Mouse (Mus musculus): ENCODE data around the gene Ccdc85a. TPM values are rescaled to one million over a fixed set of nuclear protein-coding genes. Genes with fewer than 3 reads are reported as not detected.

Gene Ccdc85a
- polyA plus RNA-seq (2015; fragmentation: Nextera tagmentation; extraction: Ambion mirVana): 3.4 and 3.7 TPM in 2 replicates

DNA sequence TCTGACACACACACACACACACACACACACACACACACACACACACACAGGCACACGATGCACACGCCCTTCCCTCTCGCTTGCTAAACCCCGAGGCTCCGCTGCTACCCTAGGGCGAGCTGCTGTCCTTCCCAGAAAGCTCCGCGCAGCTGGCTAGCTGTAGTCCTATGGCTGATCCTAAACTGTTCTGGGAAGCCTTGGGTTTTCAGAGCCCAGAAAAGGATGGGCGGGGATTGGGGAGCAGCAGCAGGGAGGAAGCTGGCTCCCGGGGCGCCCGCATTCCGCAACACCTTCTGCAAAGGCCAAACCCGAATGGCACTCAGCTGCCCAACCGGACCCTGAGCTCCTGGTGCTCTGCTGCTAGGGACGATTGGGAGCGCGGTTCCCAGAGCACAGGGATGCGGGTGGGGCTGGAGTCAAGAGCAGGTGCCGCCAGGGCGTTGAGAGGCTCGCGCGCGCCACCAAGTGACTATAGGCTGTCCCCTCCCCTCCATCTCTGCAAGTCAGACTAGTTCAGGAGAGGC is at the start of gene Ccdc85a:
Ccdc85a (minus strand) TSS at position 414 of the 524 bp plus-strand sequence.
- H3K27ac ChIP-seq: peak within 1 kb of the TSS; percentile 39; the same call in 1 of the 2 replicates
- under 1% methylated on average over 24 of the region's 25 CpGs for WGBS

DNA sequence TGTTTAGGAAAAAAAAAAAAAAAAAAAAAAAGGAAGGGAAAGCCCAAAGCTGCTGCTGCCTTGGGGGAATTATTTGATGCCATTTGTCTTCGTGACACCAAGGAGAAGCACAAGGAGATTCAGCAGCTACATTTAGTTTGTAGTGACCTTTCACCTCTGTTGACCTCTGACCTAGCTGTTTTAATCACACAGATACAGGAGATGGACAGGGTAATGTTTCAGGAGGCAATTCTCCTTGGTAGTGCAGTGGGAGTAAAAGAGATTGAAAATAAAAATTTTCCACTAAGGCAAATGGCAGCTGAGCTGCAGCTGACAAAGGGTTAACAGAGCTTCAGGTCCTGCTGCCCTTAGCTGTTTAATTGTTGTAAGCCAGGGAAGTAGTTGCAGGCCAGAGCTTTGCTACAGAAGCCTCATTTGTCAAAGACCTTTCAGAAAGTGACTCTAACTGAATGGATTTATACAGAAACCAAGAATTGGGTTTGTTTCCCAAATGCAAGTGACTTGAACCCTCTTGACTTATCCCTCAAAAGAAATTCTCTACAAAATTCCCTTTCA is 49.5 kb upstream of the Ccdc85a start:
- Histone ChIP-seq H3K27me3 (no peaks in the 10 kb centered on the region), H3K4me2 (replicated peaks) (no peak overlapping the region), H3K27ac (no peak overlapping the region), H3K36me3 (no peaks in the 10 kb centered on the region), H3K4me3 (no peak overlapping the region), H3K9ac (no peak overlapping the region), H3K9me3 (no peaks in the 10 kb centered on the region), H3K4me1 (no peaks in the 10 kb centered on the region)
- no peak for ATAC-seq (ENCODE audit: low FRiP score, low read depth)
- 32% methylated on average over 1 of the region's 1 CpGs for WGBS

More for the DNA sequence above, at the start of gene Ccdc85a:
- Histone ChIP-seq H3K4me2 (replicated peaks) (peak within 1 kb of the TSS; percentile 97), H3K4me1 (peaks cover 13% of the 10 kb centered on the region), H3K4me3 (peak within 1 kb of the TSS; percentile 56), H3K36me3 (no peaks in the 10 kb centered on the region), H3K27me3 (peaks cover 51% of the 10 kb centered on the region), H3K9me3 (no peaks in the 10 kb centered on the region), H3K9ac (peak within 1 kb of the TSS; percentile 66)
- peak; percentile 94 for ATAC-seq (ENCODE audit: low FRiP score, low read depth)

DNA sequence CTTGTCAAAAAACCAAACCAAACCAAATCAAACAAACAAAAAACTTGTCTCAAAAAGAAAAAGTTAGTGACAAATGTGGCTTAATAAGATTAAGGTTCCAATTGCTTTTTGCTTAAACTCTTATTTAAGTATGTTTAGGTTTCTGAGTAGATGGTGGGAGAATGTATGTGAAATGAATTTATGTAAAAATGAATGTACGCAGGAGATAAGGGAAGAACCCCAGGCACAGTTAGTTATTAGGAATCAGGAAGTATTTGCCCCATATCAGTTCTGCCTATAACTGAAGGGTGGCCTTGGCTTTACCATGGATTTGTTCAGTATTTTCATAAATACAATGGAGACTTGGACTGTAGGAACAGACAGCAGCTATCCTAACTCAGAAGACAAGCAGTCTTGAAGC is 49.0 kb upstream of the Ccdc85a start:
- Histone ChIP-seq H3K9me3 (no peaks in the 10 kb centered on the region), H3K4me3 (no peak overlapping the region), H3K27me3 (no peaks in the 10 kb centered on the region), H3K9ac (no peak overlapping the region), H3K4me1 (no peaks in the 10 kb centered on the region), H3K4me2 (replicated peaks) (no peak overlapping the region), H3K36me3 (no peaks in the 10 kb centered on the region), H3K27ac (no peak overlapping the region)
- no peak for ATAC-seq (ENCODE audit: low FRiP score, low read depth)
- WGBS: 85% methylated on average over 1 of the region's 1 CpGs

DNA sequence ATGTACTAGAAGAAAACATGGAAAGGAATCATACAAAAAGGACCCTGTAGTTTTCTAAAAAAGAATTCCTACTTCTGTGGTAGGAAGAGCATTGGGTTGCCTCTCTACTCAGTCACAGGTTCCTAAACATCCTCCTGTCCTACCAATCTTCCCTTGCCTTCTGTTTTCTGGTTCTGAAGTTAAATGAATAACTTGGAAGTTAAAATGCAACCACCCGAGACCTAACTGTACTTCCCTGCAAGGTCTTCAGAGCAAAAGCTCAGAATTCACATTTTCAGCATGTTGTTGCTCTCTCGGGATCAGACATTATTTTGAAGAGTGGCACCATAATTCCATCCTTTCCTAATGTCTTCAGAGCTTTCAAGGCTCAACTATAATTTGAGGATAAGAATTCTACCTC is 46.6 kb upstream of the Ccdc85a start:
- WGBS: 73% methylated on average over 2 of the region's 2 CpGs
- ATAC-seq (ENCODE audit: low FRiP score, low read depth): no peak
- H3K9ac ChIP-seq: no peak overlapping the region

DNA sequence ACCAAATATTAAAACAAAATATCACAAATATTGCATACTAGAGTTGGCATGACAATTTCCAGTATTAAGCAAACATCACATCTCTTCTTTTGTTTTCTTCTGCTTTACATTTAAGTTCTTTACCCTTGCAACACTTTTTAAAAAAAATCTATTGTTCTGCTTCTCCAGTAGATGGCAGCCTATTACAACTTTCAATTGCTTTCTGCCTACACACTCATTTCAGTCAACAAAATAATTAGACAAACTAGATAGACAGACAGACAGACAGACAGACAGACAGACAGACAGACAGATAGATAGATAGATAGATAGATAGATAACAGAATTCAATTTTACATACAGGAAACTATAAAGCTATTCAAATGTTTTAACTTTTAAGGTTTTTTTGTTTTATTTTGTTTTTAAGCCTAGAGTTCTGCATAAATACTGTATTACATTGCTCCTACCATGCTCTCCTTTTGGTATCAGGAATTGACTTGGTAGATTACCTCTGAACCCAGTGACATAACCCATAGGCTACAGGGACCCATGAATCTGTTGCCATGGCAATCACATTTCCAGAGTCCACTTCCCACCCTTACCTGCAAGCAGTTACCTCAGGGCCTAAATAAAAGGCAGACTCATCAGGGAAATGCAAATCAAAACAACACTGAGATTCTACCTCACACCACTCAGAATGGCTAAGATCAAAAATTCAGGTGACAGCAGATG is 26.8 kb upstream of the Ccdc85a start:
- Histone ChIP-seq H3K27ac (no peak overlapping the region), H3K9me3 (no peaks in the 10 kb centered on the region), H3K36me3 (no peaks in the 10 kb centered on the region), H3K9ac (no peak overlapping the region), H3K4me3 (no peak overlapping the region), H3K4me1 (no peaks in the 10 kb centered on the region), H3K4me2 (replicated peaks) (no peak overlapping the region), H3K27me3 (no peaks in the 10 kb centered on the region)
- no peak for ATAC-seq (ENCODE audit: low FRiP score, low read depth)

More for the DNA sequence above, 46.6 kb upstream of the Ccdc85a start:
- Histone ChIP-seq H3K4me2 (replicated peaks) (no peak overlapping the region), H3K4me3 (no peak overlapping the region), H3K36me3 (no peaks in the 10 kb centered on the region), H3K9me3 (no peaks in the 10 kb centered on the region), H3K4me1 (no peaks in the 10 kb centered on the region), H3K27ac (no peak overlapping the region), H3K27me3 (no peaks in the 10 kb centered on the region)

DNA sequence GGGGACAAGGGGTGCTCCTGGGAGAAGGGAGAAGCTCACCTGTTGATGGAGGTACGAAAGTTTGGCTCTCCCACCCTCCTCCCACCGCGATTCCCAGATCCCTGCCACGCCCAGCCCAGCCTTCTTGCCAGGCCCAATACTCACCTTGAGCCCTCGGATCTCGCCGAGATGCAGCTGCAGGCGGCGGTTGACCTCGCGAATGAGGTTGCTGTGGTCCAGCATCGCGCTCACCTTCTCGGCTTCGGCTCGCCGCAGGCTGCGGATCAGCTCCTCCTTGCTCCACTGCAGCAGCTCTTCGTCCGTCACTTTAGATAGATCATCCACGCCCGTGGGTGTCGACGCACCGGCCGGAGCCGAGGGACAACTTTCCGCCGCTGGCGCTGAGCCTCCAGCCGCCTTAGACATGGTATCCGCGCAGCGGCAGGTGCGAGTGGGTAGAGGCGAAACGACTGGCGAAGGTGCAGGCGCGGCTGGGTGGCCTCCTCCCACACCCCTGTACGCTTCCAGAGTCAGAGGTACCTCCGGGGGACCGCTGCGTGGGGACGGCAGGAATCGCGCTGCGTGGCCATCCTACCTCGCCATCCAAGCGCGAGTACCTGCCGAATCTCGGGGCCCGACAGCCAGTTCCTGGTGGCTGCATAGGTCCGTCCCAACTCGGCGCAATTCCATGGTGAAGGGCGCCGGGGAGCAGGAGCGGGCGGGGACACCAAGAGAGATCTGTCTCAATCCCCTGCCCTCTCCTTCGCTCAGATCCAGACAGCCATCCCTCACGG is 800 bp downstream of the Ccdc85a start:
- Histone ChIP-seq H3K4me1 (peaks cover 13% of the 10 kb centered on the region), H3K4me2 (replicated peaks) (peak overlapping the region; percentile 97), H3K9me3 (no peaks in the 10 kb centered on the region), H3K36me3 (no peaks in the 10 kb centered on the region), H3K4me3 (peak overlapping the region; percentile 56), H3K27me3 (peaks cover 51% of the 10 kb centered on the region), H3K27ac (no peak overlapping the region), H3K9ac (peak overlapping the region; percentile 66)
- under 1% methylated on average over 63 of the region's 63 CpGs for WGBS
- ATAC-seq (ENCODE audit: low FRiP score, low read depth): peak; percentile 70; the same call in 1 of the 2 replicates

DNA sequence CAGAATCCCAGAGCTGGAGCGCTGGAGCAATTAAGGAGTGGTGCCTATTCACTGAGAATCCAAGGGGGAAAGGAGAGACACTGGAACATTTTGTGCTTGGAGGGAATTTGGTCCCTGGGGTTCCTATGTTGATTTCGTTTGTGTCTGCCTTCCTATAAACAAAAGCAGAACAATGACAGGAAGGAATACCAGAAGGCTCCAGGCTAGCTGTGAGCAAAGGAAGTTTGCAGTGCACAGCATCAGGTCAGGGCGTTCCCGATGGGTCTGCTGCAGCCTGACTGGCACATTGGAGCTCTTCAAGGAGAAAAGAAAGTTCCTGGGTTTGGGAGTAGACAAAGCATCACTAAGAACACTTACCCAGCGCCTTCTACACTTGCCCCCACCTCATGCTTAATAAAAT is 1.9 kb downstream of the Ccdc85a start:
- H3K36me3 ChIP-seq: no peaks in the 10 kb centered on the region
- 32% methylated on average over 5 of the region's 5 CpGs for WGBS
- peak overlapping the region; percentile 97 for H3K4me2 ChIP-seq (replicated peaks)

DNA sequence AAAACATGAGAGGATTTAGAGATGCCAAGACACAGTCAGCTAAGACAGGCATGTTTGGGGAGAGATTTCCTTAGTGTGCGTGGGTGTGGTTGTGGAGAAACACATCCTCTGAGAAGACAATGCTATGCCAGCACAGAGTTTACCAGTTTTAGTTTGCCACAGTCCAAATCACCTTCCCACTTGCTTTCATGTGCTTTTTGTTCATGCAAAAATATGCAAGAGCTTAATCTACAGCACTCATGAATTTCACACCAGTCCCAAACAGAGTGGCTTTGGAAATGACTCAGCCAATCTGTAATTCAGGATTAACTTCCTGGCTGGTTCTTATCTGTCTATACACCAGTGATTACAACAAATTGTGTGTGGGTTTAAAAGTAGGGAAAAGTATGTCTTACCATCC is 11.7 kb downstream of the Ccdc85a start:
- no peak overlapping the region for H3K4me3 ChIP-seq
- no peaks in the 10 kb centered on the region for H3K36me3 ChIP-seq
- 92% methylated on average over 1 of the region's 1 CpGs for WGBS

More for the DNA sequence above, 1.9 kb downstream of the Ccdc85a start:
- no peak for ATAC-seq (ENCODE audit: low FRiP score, low read depth)
- Histone ChIP-seq H3K4me1 (peaks cover 13% of the 10 kb centered on the region), H3K27ac (no peak overlapping the region), H3K9ac (no peak overlapping the region), H3K9me3 (no peaks in the 10 kb centered on the region), H3K4me3 (peak overlapping the region; percentile 56), H3K27me3 (peaks cover 51% of the 10 kb centered on the region)

DNA sequence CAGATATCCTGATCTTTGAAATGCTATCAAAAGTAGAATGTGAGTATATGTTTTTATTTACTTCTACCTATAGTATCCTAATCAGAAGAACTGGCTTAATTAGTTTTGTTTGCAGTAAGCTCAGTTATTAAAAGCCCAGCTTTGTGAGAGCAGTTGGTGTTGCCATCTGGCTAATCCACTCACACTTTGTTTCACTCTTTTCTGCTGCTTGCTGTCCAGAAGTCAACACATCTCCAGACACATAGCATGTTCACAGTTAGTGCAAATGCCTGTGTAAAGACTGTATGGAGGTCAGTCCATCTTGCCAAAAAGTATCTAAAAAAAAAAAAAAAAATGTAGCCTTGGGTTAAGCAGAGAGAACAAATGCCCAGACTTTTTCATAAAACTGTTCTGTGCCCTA is 27.7 kb downstream of the Ccdc85a start:
- no peak overlapping the region for H3K4me3 ChIP-seq
- no peak overlapping the region for H3K9ac ChIP-seq
- peaks cover 8% of the 10 kb centered on the region for H3K9me3 ChIP-seq
- no peak overlapping the region for H3K27ac ChIP-seq
- H3K36me3 ChIP-seq: no peaks in the 10 kb centered on the region
- 0 out of 2 replicates have a peak, but pooled peaks cover 2% of the 10 kb centered on the region for H3K4me1 ChIP-seq
- no peak for ATAC-seq (ENCODE audit: low FRiP score, low read depth)
- H3K27me3 ChIP-seq: peaks cover 26% of the 10 kb centered on the region
- H3K4me2 ChIP-seq (replicated peaks): no peak overlapping the region

More for the DNA sequence above, 11.7 kb downstream of the Ccdc85a start:
- no peak overlapping the region for H3K9ac ChIP-seq
- no peaks in the 10 kb centered on the region for H3K4me1 ChIP-seq
- H3K27ac ChIP-seq: no peak overlapping the region
- no peak overlapping the region for H3K4me2 ChIP-seq (replicated peaks)
- H3K9me3 ChIP-seq: no peaks in the 10 kb centered on the region
- no peak for ATAC-seq (ENCODE audit: low FRiP score, low read depth)
- no peaks in the 10 kb centered on the region for H3K27me3 ChIP-seq

DNA sequence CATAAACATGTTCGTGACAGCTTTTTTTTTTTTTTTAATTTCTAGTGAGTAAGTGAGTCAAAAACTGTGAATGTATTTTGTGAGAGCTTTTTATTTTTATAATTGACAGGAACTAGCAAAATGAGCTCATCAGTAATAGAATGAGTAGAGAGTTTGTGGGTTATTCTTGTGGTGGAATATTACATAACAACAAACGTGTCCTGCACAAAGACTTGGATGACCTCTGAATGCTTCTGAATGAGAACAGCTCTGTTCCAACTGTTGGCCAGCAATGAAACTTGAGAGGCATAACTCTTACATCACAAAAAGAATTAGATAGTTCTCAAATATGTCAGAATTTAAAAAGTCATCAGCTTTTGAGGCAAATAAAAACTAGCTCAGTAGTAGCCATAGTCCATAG is 40.7 kb downstream of the Ccdc85a start:
- no peak overlapping the region for H3K4me3 ChIP-seq
- WGBS: 86% methylated on average over 2 of the region's 2 CpGs
- 0 out of 2 replicates have a peak, but pooled peaks cover 4% of the 10 kb centered on the region for H3K27me3 ChIP-seq
- ATAC-seq (ENCODE audit: low FRiP score, low read depth): no peak
- no peak overlapping the region for H3K27ac ChIP-seq
- H3K9ac ChIP-seq: no peak overlapping the region
- no peaks in the 10 kb centered on the region for H3K4me1 ChIP-seq
- no peaks in the 10 kb centered on the region for H3K36me3 ChIP-seq
- no peak overlapping the region for H3K4me2 ChIP-seq (replicated peaks)
- no peaks in the 10 kb centered on the region for H3K9me3 ChIP-seq

DNA sequence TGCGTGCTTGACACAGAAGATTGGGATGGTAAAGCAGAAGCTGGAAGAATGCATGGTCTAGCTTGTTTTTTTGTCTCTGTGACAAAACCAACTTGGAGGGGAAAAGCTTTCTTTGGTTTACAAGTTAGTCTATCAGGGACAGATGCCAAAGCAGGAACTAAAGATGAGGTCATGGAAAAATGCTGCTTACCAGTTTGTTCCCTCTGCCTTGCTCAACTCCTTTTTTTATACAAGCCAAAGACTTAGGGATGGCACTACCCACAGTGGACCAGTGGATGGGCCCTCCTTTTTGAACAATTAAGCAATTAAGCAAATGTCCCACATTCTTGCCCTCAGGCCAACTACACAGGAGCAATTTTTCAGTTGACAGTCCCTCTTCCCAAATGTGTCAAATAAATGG is 42.8 kb downstream of the Ccdc85a start:
- Histone ChIP-seq H3K9ac (no peak overlapping the region), H3K36me3 (no peaks in the 10 kb centered on the region), H3K4me2 (replicated peaks) (no peak overlapping the region), H3K27ac (no peak overlapping the region), H3K9me3 (no peaks in the 10 kb centered on the region), H3K27me3 (no peaks in the 10 kb centered on the region), H3K4me1 (no peaks in the 10 kb centered on the region), H3K4me3 (no peak overlapping the region)
- ATAC-seq (ENCODE audit: low FRiP score, low read depth): no peak
- 96% methylated on average over 1 of the region's 1 CpGs for WGBS

DNA sequence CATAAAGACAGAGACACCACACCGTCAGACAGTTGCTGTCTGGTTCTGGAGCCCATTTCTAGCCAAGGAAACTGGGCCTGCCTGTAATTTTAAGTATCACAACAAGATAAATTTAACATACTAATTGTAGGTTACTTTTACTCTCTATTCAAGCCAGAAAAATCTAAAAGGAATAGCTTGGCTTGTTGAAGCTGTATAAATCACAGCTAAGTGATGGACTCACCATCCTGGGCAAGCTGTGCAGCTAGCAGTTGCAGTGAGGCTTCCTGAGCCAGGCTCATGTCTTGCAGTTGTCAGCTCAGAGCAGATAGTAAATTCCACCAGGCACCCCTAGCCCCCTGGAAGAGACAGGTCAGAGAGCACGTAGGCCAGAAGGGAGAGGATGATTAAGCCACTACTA is 50.8 kb downstream of the Ccdc85a start:
- H3K4me1 ChIP-seq: no peaks in the 10 kb centered on the region
- H3K9me3 ChIP-seq: peaks cover 10% of the 10 kb centered on the region; the same call in 1 of the 2 replicates
- no peak overlapping the region for H3K9ac ChIP-seq
- ATAC-seq (ENCODE audit: low FRiP score, low read depth): no peak
- H3K27ac ChIP-seq: no peak overlapping the region
- no peaks in the 10 kb centered on the region for H3K36me3 ChIP-seq
- no peak overlapping the region for H3K4me2 ChIP-seq (replicated peaks)
- no peaks in the 10 kb centered on the region for H3K27me3 ChIP-seq
- H3K4me3 ChIP-seq: no peak overlapping the region
- 83% methylated on average over 2 of the region's 2 CpGs for WGBS

All from limb, embryonic 13.5 days (tissue).